Mouse (Mus musculus): ENCODE data around the gene Ehbp1. TPM values are rescaled to one million over a fixed set of nuclear protein-coding genes. Genes with fewer than 3 reads are reported as not detected.
A peak's percentile ranks its signal among the peaks of the same experiment; 100 is the strongest.

The Ehbp1 gene
- total RNA-seq, 4 experiments from 2014 or later: 14.3 to 17.9 (median 15.2) TPM

GRCm38 (mm10) chr11:22286885-22287512 lies 55.1 kb downstream of the Ehbp1 start:
- peak; percentile 91 to 95 for DNase-seq (ENCODE audit: low spot score in 2 of 2)

GRCm38 (mm10) chr11:22286371-22286872 lies 55.7 kb downstream of the Ehbp1 start:
- peak; percentile 17 to 47 for DNase-seq (ENCODE audit: low spot score in 2 of 2)

DNA sequence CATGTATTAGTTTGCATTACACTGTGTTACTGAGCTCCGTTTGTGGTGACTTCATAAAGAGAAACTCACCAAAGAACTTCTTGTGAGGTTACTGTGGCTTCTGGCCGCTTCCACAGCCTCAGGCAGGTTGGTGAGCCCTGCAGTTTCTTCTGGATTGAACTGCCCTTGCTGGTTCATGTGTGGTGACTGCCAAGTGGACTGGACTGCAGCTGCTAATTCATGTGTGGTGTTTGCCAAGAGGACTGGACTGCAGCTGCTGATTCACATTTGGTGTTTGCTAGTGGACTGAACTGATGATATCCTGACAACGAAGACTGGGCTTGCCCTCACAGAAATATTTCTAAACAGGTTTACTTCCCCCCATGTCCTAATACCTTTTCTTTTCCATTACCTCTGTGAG lies 65.4 kb downstream of the Ehbp1 start:
- no peak for DNase-seq (ENCODE audit: low spot score in 2 of 2)

- no peak for DNase-seq (ENCODE audit: low spot score in 2 of 2)
Measured at GRCm38 (mm10) chr11:22274144-22274543, 67.9 kb downstream of the Ehbp1 start.

DNA sequence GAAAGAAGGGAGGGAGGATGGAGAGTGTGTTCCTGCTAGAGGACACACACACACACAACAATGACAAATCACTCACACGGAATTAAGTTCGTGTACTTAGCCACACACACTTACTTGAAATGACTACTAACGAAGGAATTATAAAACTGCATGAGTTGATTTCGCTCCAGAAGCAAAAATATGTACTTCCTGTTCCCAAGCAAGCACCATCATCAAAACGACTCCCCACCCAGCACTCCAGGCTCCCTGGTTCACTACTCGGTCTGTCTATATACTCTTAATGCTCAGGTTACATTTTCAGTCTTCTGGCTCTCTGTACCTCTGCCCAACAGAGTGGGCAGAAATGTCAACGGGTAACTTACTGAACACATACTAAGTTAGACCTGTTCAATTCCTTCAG lies 68.7 kb downstream of the Ehbp1 start:
- DNase-seq (ENCODE audit: low spot score in 2 of 2): no peak

DNA sequence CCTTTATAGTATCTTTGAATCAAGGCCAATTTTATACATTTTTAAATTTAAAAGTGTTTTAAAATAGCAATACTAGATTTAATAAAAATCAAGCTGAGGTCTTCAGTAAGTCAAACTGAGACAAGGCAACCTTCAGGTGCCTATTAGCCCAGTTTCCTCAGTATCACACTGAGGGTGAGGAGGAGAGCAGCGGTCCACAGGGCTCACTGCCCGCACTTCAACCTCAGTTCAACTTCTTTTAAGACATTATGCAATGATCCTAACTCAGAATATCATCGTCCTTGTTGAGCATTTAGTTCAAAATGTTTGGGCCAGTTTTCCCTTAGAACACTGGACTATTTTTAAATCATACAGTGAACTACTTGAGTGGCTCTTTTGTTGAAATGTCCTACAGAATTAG lies 70.2 kb downstream of the Ehbp1 start:
- no peak for DNase-seq (ENCODE audit: low spot score in 2 of 2)

DNA sequence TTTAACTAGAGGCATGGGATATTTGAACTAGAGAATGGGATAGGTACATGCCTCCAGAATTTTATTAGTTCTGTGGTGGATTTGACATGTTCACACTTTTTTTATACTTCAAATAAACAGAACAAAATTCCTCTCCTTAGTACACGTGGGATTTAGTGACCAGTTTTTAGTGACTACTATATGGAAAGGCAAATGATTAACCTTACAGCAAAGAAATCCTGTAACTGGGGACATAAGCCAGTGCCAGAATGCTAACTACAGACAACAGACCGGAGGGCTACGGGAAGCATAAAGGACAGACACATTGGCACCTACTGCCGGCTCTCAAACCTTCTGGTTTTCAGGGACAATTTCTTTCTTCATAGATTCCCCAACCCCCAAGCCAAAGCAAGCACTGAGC lies 72.4 kb downstream of the Ehbp1 start:
- DNase-seq (ENCODE audit: low spot score in 2 of 2): no peak

DNA sequence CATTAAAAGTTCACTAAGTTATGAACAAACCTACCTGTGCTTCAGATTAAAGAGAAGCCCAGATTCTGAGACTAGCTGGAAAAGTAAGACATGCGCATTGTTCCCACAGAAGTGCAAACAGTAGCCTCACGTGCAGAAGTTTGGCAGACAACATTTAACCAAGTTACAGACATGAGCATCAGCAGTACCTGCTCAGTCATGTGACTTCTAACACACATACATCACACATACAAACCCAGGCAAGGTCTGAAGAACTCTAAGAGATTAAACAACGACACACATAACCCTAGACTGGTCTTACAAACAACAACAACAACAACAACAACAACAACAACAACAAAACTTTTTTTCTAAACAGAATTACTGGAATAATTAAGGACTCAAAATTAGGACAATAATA lies 72.9 kb downstream of the Ehbp1 start:
- DNase-seq (ENCODE audit: low spot score in 2 of 2): no peak

DNA sequence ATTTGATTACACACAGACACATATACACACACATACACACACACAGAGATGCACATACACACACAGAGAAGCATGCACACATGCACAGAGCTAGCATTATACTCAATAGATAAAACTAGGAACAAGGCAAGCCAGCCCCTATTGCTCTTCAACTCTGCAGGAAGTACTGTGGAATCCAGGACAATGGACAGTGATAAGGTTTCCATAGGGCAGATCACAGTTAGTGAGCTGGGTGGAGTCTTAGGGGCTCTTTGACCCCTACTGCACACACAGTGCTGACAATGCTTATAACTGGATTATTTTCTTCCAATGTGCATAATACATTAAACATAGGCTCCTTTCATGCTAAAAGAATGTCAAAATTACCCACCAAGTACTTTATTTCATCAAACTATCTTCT lies 75.1 kb downstream of the Ehbp1 start:
- DNase-seq (ENCODE audit: low spot score in 2 of 2): no peak

- DNase-seq (ENCODE audit: low spot score in 2 of 2): no peak
Measured at GRCm38 (mm10) chr11:22255418-22255817, 86.7 kb downstream of the Ehbp1 start.

GRCm38 (mm10) chr11:22249363-22249762 lies 92.7 kb downstream of the Ehbp1 start:
- DNase-seq (ENCODE audit: low spot score in 2 of 2): no peak

DNA sequence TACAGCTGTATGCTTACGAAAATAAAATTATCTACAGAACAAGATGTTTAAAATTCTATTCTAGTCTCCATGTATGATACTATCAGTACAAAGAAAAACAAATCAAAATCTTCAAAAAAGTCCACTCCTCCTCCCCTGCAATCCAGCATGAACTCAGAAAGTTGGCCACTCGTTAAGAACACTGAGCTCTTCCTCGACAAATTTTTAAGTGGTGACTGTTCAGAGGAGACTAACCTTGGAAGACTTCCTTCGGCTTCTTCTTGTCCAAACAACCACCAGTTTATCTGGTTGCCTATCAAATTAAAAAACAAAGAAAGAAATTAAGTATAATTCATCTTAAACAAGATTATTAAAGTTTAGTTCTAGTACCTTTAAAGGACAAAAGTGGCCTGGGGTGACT lies 94.4 kb downstream of the Ehbp1 start:
- no peak for DNase-seq (ENCODE audit: low spot score in 2 of 2)

- peak in 1 of 2 experiments; percentile 23 for DNase-seq (ENCODE audit: low spot score in 2 of 2)
Measured at GRCm38 (mm10) chr11:22247069-22247468, 95.0 kb downstream of the Ehbp1 start.

DNA sequence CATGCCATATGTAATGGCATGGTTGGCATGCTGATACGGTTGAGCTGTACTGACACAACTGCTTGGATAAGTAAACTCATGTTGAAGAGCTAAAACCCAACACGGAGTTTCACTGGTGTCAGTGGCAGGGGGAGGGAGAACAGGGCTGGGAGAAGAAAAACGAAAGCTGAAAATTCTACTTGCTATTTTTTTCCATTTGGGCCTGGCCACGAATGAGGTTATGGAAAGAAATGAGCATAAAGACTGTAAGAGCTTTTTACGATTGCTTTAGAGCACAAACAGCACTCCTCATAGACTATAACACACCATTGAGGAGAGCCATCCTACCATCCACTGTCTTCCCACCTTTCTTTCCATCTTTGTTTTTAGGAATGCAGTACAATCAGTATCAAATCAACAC lies 106.5 kb downstream of the Ehbp1 start:
- DNase-seq (ENCODE audit: low spot score in 2 of 2): no peak

DNA sequence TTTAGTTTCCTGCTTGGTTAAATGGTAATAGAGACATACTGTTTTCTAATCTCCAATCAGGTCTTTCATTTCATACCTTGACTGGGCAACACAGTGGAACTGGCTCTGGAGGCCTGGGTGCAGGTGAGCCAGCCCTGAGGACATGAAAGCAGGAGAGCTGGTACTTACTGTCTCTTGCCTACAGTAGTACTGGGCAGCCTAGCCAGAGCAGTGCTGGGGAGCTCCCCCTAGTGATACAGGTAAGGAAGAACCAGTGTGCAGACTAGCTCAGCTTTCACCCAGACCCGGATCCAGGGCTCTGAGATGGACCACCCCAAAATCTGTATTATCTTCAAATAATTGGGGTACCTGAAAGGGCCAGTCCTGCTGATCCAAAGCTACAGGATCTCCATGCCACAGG lies 107.4 kb downstream of the Ehbp1 start:
- DNase-seq (ENCODE audit: low spot score in 2 of 2): no peak

DNA sequence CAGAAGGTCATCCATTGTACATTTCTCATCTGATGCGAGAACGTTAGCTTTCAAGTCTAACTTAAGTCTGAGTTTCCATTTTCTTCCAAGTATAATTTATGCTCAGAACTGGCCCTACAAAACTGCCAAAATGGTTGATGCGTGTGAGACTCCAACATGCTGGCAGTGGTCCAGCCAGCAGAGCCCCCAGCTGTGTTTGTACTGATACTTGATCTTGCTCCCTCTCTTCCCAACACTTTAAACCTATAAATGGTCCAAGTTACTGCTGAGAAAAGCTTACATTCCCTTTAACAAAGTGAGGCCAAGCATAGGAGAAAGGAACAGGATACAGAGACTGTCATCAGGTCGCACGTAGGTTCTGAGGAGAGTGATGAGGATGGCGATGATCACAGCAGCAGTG lies 111.2 kb downstream of the Ehbp1 start:
- DNase-seq (ENCODE audit: low spot score in 2 of 2): no peak

DNA sequence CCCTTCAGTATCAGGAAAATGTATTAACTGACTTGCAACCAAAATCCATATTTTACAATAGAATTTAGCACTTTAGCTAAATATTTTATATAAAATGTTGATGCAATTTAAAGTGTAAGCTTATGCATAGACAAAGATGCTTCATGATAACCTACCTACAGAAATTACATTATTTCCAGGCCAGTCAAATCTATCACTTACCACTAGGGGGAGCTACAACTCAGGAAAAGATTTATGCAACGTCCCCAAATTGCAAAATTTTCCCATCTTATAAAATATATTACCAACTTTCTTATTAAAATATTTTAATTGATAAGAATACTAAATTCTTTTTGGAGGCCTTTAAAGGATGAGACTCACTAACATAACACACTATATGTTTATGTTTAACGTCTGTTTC lies 116.5 kb downstream of the Ehbp1 start:
- no peak for DNase-seq (ENCODE audit: low spot score in 2 of 2)

- DNase-seq (ENCODE audit: low spot score in 2 of 2): no peak
Measured at GRCm38 (mm10) chr11:22218222-22218621, 123.9 kb downstream of the Ehbp1 start.

DNA sequence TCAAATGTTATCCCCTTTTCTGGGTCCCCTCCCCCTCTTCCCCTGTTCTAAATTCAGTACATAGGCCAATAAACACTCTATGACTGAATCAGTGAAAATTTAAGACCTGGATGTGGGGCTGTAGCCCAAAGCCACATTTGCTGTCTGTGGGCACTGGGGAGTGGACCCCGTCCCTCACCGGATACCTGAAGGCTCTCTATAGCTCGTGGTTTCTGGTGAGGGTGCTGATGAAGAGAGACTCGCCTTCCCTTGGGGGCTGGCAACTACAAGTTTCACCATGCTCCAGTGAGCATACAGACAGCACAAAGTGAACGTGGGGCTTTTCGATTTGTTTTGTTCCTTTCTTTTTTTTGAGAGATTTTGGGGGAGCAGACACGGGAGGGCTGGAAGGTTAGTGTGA lies 125.2 kb downstream of the Ehbp1 start:
- no peak for DNase-seq (ENCODE audit: low spot score in 2 of 2)

DNA sequence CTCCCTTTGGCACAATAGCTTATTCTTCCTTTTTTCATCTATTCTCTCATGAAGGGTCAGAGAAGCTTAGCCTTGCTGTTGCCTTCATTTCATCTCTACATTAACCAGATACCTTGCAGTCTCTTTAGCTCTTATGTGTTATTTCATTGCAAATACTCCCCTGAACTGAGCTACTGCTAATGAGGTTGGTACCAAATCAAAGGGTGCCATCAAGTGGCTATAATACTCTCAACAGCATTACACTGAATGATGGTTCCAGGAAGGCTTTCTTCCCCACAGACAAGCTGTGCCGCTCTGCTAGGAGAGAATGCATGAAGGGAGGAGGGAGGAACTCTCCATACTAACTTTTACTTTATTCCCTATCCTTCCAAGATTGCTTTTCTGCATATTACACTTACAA lies 135.5 kb downstream of the Ehbp1 start:
- DNase-seq (ENCODE audit: low spot score in 2 of 2): no peak

- DNase-seq (ENCODE audit: low spot score in 2 of 2): no peak
Measured at GRCm38 (mm10) chr11:22206191-22206590, 135.9 kb downstream of the Ehbp1 start.

- no peak for DNase-seq (ENCODE audit: low spot score in 2 of 2)
Measured at GRCm38 (mm10) chr11:22203413-22203812, 138.7 kb downstream of the Ehbp1 start.

DNA sequence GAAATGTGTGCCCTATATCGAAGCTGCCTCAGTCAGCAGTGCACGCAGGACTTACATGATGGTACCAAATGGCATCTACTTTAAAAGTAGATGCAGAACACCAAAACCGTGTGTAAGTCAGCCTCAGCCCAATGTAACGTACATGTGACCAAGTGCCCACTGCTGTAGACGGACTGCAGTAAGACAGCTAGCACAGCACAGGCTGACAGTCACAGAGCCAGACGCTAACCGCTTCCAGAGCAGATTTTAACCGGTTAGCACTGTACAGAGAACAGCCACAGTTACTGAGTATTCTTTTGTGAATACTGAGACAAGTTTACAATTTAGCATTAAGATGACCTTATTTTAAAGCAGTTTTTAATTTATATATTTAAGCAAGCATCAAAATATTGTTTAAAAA lies 141.0 kb downstream of the Ehbp1 start:
- DNase-seq (ENCODE audit: low spot score in 2 of 2): no peak

DNA sequence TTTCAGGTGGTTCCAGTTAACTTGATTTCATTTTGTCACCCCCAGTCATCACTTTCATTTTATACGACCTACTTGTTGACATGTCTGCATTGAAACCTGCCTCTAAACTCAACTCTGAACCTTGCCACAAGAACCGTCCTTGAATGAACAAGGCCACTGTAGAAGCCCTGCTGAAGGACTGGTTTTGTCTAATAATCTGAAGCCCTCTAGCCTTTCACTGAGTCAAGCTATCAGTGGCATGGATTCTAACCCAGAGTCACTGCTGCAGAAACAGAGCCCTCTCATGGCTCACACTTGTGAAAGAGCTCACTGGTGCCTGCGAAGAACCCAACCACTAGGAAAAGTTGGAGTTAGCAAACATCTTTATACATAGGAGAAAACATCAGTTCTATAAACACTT lies 142.2 kb downstream of the Ehbp1 start:
- DNase-seq (ENCODE audit: low spot score in 2 of 2): no peak
